Mouse (Mus musculus) bone marrow macrophage, adult 2 months (primary cell): ENCODE results near the gene Mapk1.

Experiments used
- CTCF ChIP-seq: IDR thresholded peaks from 2 replicates; pipeline ENCODE4 v1.5.1; 2012; ENCODE audit warnings: low read depth, mild to moderate bottlenecking, low read length, moderate library complexity
- POLR2A ChIP-seq: IDR thresholded peaks from 2 replicates; pipeline ENCODE4 v1.6.1; 2012; ENCODE audit warnings: mild to moderate bottlenecking, low read depth, low read length, borderline replicate concordance

DNA sequence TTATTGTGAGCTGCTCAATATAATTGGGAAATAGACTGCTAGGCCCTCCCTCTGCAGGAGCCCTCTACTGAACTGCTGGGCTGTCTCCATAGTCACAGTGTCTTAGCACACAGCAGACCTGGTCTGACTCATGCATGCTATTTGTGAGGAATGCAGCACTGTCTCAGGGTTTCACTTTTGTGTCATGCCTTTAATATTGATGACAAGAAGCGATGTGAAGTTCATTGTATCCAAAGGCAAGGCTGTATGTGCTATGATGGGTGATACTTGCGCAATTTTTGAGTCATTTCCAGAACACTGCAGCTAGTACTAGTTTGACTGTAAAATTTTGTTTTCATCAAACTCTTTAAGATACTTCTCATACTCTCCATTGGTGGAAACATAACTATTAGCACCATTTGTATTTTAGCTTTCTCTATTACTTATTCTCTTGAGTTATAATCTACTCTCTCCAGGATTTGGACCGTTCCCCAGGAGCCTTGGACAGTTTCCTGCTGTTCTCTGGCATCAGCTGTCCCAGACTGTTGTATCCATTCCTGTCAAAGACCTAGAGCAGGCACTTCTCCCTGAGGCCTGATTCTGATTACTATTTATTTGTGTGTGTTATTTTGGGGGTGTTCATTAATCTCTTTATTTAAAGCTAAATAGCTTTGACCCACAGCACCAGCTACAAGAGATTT is 41.4 kb downstream of the Mapk1 start:
- TF ChIP-seq CTCF (no peak), POLR2A (no peak)
